Mouse (Mus musculus): ENCODE data around the gene 2610507B11Rik. TPM values are rescaled to one million over a fixed set of nuclear protein-coding genes. Genes with fewer than 3 reads are reported as not detected.

2610507B11Rik gene
- 72.1 and 79.5 TPM in 2 replicates for polyA plus RNA-seq (2016; fragmentation: Nextera tagmentation; extraction: Ambion mirVana)

- under 1% methylated on average over 109 of the region's 115 CpGs for WGBS
- Histone ChIP-seq H3K4me1 (peaks cover 15% of the 10 kb centered on the region), H3K36me3 (peaks cover 31% of the 10 kb centered on the region), H3K27me3 (no peaks in the 10 kb centered on the region), H3K4me3 (peak within 1 kb of the TSS; percentile 93), H3K9ac (peak within 1 kb of the TSS; percentile 84), H3K4me2 (replicated peaks) (peak within 1 kb of the TSS; percentile 75), H3K9me3 (no peaks in the 10 kb centered on the region), H3K27ac (peak within 1 kb of the TSS; percentile 81)
- ATAC-seq (ENCODE audit: insufficient number of reproducible peaks, insufficient read depth, low FRiP score, low TSS enrichment): peak; percentile 93
Observed at GRCm38 (mm10) chr11:78261380-78262352, at the start of gene 2610507B11Rik. 2610507B11Rik (plus strand) TSS chr11:78261752.

DNA sequence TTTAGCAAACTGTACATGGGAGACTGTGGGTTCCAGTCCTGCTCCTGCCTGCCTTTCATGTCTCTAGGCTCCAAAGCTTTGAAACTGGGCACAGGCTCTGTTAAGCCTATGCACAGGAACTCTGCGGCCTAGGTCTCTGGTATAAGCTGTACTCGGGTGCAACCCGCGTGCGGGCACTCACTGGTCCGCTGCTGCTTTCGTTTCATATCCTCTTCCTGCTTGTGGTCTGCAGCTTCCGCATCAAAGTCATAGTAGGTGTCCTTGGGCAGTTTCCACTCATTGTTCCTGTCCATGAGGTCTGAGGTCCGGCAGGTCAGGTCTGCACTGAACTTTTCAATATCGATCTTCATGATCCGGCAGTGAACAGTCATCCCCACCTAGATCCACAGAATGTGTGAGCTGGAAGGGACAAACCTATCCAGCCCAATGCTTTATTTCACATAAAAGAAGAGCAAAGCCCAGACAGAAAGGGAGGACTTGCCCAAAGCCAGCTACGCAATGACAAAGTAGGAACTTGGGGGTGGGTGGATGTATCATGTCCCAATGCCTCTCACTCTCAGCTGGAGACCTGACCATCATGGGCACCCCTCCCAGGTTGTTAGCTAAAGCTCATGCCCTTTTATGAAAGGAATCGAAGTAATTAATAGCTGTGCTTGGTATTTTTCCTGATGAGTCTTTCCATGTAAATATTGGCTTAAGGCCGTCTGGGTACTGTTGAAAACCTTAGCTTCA is 48.3 kb upstream of the 2610507B11Rik start:
- no peak overlapping the region for H3K4me2 ChIP-seq (replicated peaks)
- no peak overlapping the region for H3K27ac ChIP-seq
- H3K36me3 ChIP-seq: peaks cover 96% of the 10 kb centered on the region
- WGBS: 93% methylated on average over 14 of the region's 14 CpGs
- H3K4me3 ChIP-seq: no peak overlapping the region
- ATAC-seq (ENCODE audit: insufficient number of reproducible peaks, insufficient read depth, low FRiP score, low TSS enrichment): no peak
- no peaks in the 10 kb centered on the region for H3K4me1 ChIP-seq
- H3K9me3 ChIP-seq: no peaks in the 10 kb centered on the region
- H3K9ac ChIP-seq: no peak overlapping the region
- no peaks in the 10 kb centered on the region for H3K27me3 ChIP-seq

- 87% methylated on average over 11 of the region's 11 CpGs for WGBS
- Histone ChIP-seq H3K27me3 (no peaks in the 10 kb centered on the region), H3K9me3 (no peaks in the 10 kb centered on the region), H3K4me3 (no peak overlapping the region), H3K27ac (no peak overlapping the region), H3K4me2 (replicated peaks) (no peak overlapping the region), H3K4me1 (no peaks in the 10 kb centered on the region), H3K36me3 (peaks cover 94% of the 10 kb centered on the region), H3K9ac (no peak overlapping the region)
- ATAC-seq (ENCODE audit: insufficient number of reproducible peaks, insufficient read depth, low FRiP score, low TSS enrichment): no peak
Observed at GRCm38 (mm10) chr11:78215709-78216317, 45.7 kb upstream of the 2610507B11Rik start.

DNA sequence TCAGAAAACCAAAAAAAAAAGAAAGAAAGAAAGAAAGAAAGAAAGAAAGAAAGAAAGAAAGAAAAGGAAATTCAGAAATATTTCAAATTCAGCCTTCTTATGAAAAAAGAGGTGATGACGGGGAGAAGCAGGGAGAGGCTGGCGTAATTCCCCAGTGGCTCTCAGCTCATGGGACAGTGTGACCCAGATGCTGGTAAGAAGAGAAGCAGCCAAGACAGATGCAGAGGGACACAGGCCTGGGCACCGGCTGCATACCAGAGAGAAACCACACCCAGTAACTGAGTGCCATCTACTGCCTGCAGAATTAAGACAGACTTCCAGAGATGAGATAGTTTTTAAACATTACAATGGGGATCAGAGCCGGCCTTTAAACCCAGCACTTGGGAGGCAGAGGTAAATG is 38.0 kb upstream of the 2610507B11Rik start:
- H3K27ac ChIP-seq: no peak overlapping the region
- no peaks in the 10 kb centered on the region for H3K27me3 ChIP-seq
- no peak for ATAC-seq (ENCODE audit: insufficient number of reproducible peaks, insufficient read depth, low FRiP score, low TSS enrichment)
- peaks cover 94% of the 10 kb centered on the region for H3K36me3 ChIP-seq
- 90% methylated on average over 4 of the region's 4 CpGs for WGBS
- no peaks in the 10 kb centered on the region for H3K9me3 ChIP-seq
- no peak overlapping the region for H3K4me3 ChIP-seq
- H3K9ac ChIP-seq: no peak overlapping the region
- no peak overlapping the region for H3K4me2 ChIP-seq (replicated peaks)
- no peaks in the 10 kb centered on the region for H3K4me1 ChIP-seq

- no peak overlapping the region for H3K9ac ChIP-seq
- 92% methylated on average over 6 of the region's 6 CpGs for WGBS
- peaks cover 88% of the 10 kb centered on the region for H3K36me3 ChIP-seq
- H3K9me3 ChIP-seq: no peaks in the 10 kb centered on the region
- no peak overlapping the region for H3K4me2 ChIP-seq (replicated peaks)
- H3K4me1 ChIP-seq: no peaks in the 10 kb centered on the region
- no peak for ATAC-seq (ENCODE audit: insufficient number of reproducible peaks, insufficient read depth, low FRiP score, low TSS enrichment)
- no peak overlapping the region for H3K4me3 ChIP-seq
- no peak overlapping the region for H3K27ac ChIP-seq
- H3K27me3 ChIP-seq: no peaks in the 10 kb centered on the region
Observed at GRCm38 (mm10) chr11:78231518-78231917, 30.0 kb upstream of the 2610507B11Rik start.

DNA sequence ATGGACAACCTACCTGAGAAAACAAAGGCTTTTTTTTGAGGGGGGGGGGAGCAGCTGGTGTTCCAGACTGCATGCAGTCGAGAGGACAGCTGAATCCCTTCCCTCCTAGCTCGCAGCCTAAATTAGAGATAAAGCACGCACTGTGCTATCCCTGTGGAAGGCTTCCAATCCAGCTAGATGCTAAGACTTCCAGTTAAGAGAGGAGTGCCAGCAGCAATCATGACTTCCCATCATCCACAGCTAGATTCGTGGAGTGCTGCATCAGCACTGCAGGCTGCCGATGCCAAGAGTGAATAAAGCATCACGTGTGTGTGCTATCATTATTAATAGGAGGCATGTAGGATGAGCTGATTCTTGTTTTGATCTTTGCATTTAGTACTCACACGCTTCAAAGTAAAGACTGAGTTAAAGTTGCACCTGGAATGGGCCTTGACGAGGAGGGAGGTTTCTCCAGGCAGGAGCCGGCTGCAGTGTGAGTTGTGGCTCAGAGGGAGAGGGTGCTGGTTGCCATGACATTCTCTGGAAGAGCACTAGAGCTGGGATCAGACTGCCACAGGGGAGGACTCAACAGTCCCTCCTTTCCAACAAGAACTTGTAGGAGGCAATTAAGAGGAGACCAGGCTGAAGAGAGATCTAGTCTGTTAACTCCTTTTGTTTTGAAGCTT is 21.2 kb upstream of the 2610507B11Rik start:
- 91% methylated on average over 9 of the region's 9 CpGs for WGBS
- no peak overlapping the region for H3K4me2 ChIP-seq (replicated peaks)
- no peaks in the 10 kb centered on the region for H3K9me3 ChIP-seq
- no peak overlapping the region for H3K27ac ChIP-seq
- ATAC-seq (ENCODE audit: insufficient number of reproducible peaks, insufficient read depth, low FRiP score, low TSS enrichment): no peak
- no peak overlapping the region for H3K9ac ChIP-seq
- H3K36me3 ChIP-seq: peaks cover 30% of the 10 kb centered on the region
- peaks cover 9% of the 10 kb centered on the region for H3K4me1 ChIP-seq
- no peak overlapping the region for H3K4me3 ChIP-seq
- H3K27me3 ChIP-seq: no peaks in the 10 kb centered on the region

DNA sequence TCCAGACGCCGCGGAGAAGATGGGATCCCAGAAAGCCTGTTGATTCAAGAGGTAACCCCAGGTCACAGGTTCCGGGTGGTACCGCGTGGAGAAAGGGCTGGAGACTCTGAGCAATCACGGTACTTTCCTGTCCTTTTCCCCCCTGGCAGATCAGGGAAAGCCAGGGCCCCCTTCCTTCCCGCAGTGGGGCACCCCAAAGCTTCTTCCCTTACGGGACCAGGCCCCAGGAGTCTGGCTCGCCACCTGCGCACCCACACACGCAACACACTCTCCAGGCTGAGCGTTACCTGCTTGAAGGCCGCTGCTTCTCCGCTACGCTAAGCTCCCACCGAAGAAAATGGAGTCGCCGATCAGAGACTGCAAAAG is 16.3 kb upstream of the 2610507B11Rik start:
- no peaks in the 10 kb centered on the region for H3K27me3 ChIP-seq
- ATAC-seq (ENCODE audit: insufficient number of reproducible peaks, insufficient read depth, low FRiP score, low TSS enrichment): no peak
- H3K4me1 ChIP-seq: peaks cover 22% of the 10 kb centered on the region
- peak overlapping the region; percentile 74 for H3K4me2 ChIP-seq (replicated peaks)
- H3K36me3 ChIP-seq: peaks cover 10% of the 10 kb centered on the region
- H3K4me3 ChIP-seq: peak overlapping the region; percentile 98
- WGBS: under 1% methylated on average over 19 of the region's 19 CpGs
- H3K27ac ChIP-seq: peak overlapping the region; percentile 87
- H3K9me3 ChIP-seq: no peaks in the 10 kb centered on the region
- peak overlapping the region; percentile 92 for H3K9ac ChIP-seq

- Histone ChIP-seq H3K4me3 (peak within 1 kb of the TSS; percentile 98), H3K9me3 (no peaks in the 10 kb centered on the region), H3K36me3 (peaks cover 6% of the 10 kb centered on the region), H3K4me1 (peaks cover 22% of the 10 kb centered on the region), H3K27ac (peak within 1 kb of the TSS; percentile 87), H3K9ac (peak within 1 kb of the TSS; percentile 92), H3K27me3 (no peaks in the 10 kb centered on the region), H3K4me2 (replicated peaks) (peak within 1 kb of the TSS; percentile 74)
- under 1% methylated on average over 50 of the region's 50 CpGs for WGBS
- peak; percentile 86 for ATAC-seq (ENCODE audit: insufficient number of reproducible peaks, insufficient read depth, low FRiP score, low TSS enrichment)
Observed at GRCm38 (mm10) chr11:78245627-78246317, 15.8 kb upstream of the 2610507B11Rik start, which contains the start of the genes Sdf2 and Supt6. Sdf2 (plus strand) TSS chr11:78245746. Supt6 (minus strand) TSS chr11:78245987.

- WGBS: 47% methylated on average over 7 of the region's 7 CpGs
- Histone ChIP-seq H3K4me3 (peak overlapping the region; percentile 98), H3K9me3 (no peaks in the 10 kb centered on the region), H3K4me1 (peaks cover 22% of the 10 kb centered on the region), H3K36me3 (peaks cover 9% of the 10 kb centered on the region), H3K27ac (peak overlapping the region; percentile 87), H3K4me2 (replicated peaks) (peak overlapping the region; percentile 74), H3K9ac (peak overlapping the region; percentile 92; the same call in 1 of the 2 replicates), H3K27me3 (no peaks in the 10 kb centered on the region)
- 0 out of 2 replicates have a peak, but pooled peaks have one; percentile 25 for ATAC-seq (ENCODE audit: insufficient number of reproducible peaks, insufficient read depth, low FRiP score, low TSS enrichment)
Observed at GRCm38 (mm10) chr11:78246318-78247011, 15.1 kb upstream of the 2610507B11Rik start.

GRCm38 (mm10) chr11:78247012-78247348 is 14.6 kb upstream of the 2610507B11Rik start:
- H3K4me1 ChIP-seq: peaks cover 22% of the 10 kb centered on the region
- H3K36me3 ChIP-seq: peaks cover 12% of the 10 kb centered on the region
- peak overlapping the region; percentile 74 for H3K4me2 ChIP-seq (replicated peaks)
- H3K27ac ChIP-seq: no peak overlapping the region
- ATAC-seq (ENCODE audit: insufficient number of reproducible peaks, insufficient read depth, low FRiP score, low TSS enrichment): no peak
- H3K9me3 ChIP-seq: no peaks in the 10 kb centered on the region
- H3K4me3 ChIP-seq: peak overlapping the region; percentile 98
- no peak overlapping the region for H3K9ac ChIP-seq
- H3K27me3 ChIP-seq: no peaks in the 10 kb centered on the region
- WGBS: 63% methylated on average over 3 of the region's 3 CpGs
